Mouse (Mus musculus) embryonic facial prominence, embryonic 13.5 days (tissue): Measurements from ENCODE around the gene Uhrf1bp1. TPM values are rescaled to one million over a fixed set of nuclear protein-coding genes. Genes with fewer than 3 reads are reported as not detected.

Source experiments
- ATAC-seq: fragments of 200-750 bp; cut with Nextera tagmentation; 2 replicates; pipeline ENCODE4 v1.8.0; 2017; ENCODE audit warnings: low read depth; ENCODE audit not compliant: insufficient number of reproducible peaks, insufficient read depth, low FRiP score, low TSS enrichment
- H3K27ac ChIP-seq: fragments of 300-500 bp; sonication (generic); 2 replicates; pipeline ENCODE4 v1.5.1; 2015; ENCODE audit warnings: moderate library complexity, mild to moderate bottlenecking, inconsistent platforms
- H3K27me3 ChIP-seq: fragments of 300-500 bp; sonication (generic); 2 replicates; pipeline ENCODE4 v1.6.1; 2015; ENCODE audit warnings: mild to moderate bottlenecking, inconsistent platforms
- H3K36me3 ChIP-seq: fragments of 300-500 bp; sonication (generic); 2 replicates; pipeline ENCODE4 v1.6.1; 2015; ENCODE audit warnings: mild to moderate bottlenecking, inconsistent platforms
- H3K4me1 ChIP-seq: fragments of 300-500 bp; sonication (generic); 2 replicates; pipeline ENCODE4 v1.6.1; 2015; ENCODE audit warnings: inconsistent platforms
- H3K4me2 ChIP-seq: fragments of 300-500 bp; sonication (generic); 2 replicates; pipeline ENCODE4 v1.6.1; 2015; ENCODE audit warnings: moderate library complexity, mild to moderate bottlenecking, inconsistent platforms
- H3K4me3 ChIP-seq: fragments of 300-500 bp; sonication (generic); 2 replicates; pipeline ENCODE4 v1.5.1; 2015; ENCODE audit warnings: mild to moderate bottlenecking, inconsistent platforms
- H3K9ac ChIP-seq: fragments of 300-500 bp; sonication (generic); 2 replicates; pipeline ENCODE4 v1.6.1; 2015; ENCODE audit warnings: mild to moderate bottlenecking, inconsistent platforms
- H3K9me3 ChIP-seq: fragments of 300-500 bp; sonication (generic); 2 replicates; pipeline ENCODE4 v1.6.1; 2016; ENCODE audit warnings: inconsistent platforms
- WGBS: fragments of 180-500 bp; shearing (Covaris S2); methylation state at CpG from one replicate; pipeline ENCODE4 v1.1.7; 2015; ENCODE audit warnings: mixed read lengths; 5-methylcytosine and 5-hydroxymethylcytosine counted together
- polyA plus RNA-seq: library from polyadenylated mRNA; unstranded; fragments of >200 nt; fragmentation: Nextera tagmentation; extraction: Ambion mirVana; gene quantifications from 2 replicates; pipeline ENCODE4 v1.2.1, GENCODE M21; 2015

Uhrf1bp1 gene
- polyA plus RNA-seq, 1 experiment from 2014 or later = 6.5 TPM

DNA sequence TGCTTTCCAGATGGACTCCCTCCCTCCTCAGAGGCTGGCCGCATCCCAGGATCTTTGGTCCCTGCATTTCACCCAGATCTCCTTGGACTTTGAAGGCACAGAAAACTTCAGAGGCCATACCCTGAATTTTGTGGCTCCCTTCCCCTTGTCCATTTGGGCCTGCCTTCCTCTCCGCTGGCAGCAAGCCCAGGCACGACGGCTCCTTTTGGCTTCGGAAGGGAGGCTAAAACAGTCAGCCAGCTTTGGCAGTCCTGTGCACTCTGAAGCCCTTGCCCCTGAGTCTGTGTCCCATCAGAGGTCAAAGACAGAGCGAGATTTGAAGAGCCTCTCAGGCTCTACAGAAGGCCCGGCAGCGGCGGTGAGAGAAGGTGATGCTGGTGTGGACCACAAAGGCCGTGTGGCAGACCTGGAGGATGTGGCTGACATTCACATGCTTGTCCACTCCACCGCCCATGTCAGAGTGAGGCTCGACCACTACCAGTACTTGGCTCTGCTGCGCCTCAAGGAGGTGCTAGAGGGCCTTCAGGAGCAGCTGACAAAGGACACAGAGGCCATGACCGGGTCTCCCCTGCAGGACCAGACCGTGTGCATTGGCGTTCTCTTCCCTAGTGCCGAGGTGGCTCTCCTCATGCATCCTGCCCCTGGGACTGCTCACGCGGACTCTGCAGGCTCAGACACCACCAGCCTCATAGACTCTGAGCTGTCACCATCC, 30.4 kb downstream of the Uhrf1bp1 start:
- 86% methylated on average over 19 of the region's 19 CpGs for WGBS
- 0 out of 2 replicates have a peak, but pooled peaks have one; percentile 3 for ATAC-seq
- Histone ChIP-seq H3K36me3 (peaks cover 86% of the 10 kb centered on the region), H3K9me3 (no peaks in the 10 kb centered on the region), H3K4me3 (no peak overlapping the region), H3K4me2 (no peak overlapping the region), H3K27me3 (no peaks in the 10 kb centered on the region), H3K27ac (no peak overlapping the region), H3K9ac (0 out of 2 replicates have a peak overlapping the region, but pooled peaks have one; percentile 2), H3K4me1 (no peaks in the 10 kb centered on the region)

DNA sequence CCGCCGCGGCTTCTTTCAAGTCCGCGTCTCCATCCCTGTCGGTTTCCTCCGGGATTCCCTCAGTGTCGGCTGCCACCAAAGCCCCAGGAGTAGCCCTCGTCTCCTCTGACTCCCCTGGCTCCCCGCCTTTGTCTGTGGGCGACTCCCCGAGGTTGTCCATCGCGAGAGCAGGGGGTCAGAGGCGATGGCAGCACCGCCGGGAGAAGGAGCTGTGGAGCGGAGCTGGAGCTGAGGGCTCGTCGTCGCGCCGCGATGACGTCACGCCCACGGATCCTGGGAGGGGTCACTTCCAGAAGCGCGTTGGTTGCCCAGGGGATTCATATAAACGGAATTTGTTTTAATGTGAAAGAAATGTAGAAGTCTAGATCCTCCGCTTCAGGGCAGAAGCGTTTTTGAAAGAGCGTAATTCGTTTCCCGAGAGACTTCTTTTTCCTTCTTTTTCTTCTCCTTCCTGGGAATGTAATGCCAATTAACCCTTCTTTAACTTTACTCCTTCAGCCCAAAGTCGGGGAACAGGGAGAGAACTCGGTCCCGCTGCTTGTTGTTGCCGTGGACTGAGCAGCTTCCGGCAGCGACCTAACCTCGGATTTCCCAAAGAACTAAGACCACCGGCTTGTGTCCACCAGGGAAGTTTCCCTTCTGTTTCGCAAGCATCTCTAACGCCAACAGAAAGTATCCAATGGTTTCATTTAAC, 51.4 kb downstream of the Uhrf1bp1 start:
- ATAC-seq = no peak
- Histone ChIP-seq H3K27ac (peak overlapping the region; percentile 69), H3K36me3 (peaks cover 21% of the 10 kb centered on the region), H3K4me1 (peaks cover 32% of the 10 kb centered on the region), H3K9ac (peak overlapping the region; percentile 91), H3K9me3 (no peaks in the 10 kb centered on the region), H3K4me2 (peak overlapping the region; percentile 87), H3K4me3 (peak overlapping the region; percentile 77), H3K27me3 (no peaks in the 10 kb centered on the region)
- under 1% methylated on average over 45 of the region's 45 CpGs for WGBS

- Histone ChIP-seq H3K4me2 (peak overlapping the region; percentile 87), H3K4me1 (peaks cover 32% of the 10 kb centered on the region), H3K27me3 (no peaks in the 10 kb centered on the region), H3K9ac (peak overlapping the region; percentile 91), H3K4me3 (peak overlapping the region; percentile 77), H3K27ac (peak overlapping the region; percentile 91), H3K36me3 (peaks cover 14% of the 10 kb centered on the region), H3K9me3 (no peaks in the 10 kb centered on the region)
- peak; percentile 0; the same call in 1 of the 2 replicates for ATAC-seq
- under 1% methylated on average over 12 of the region's 12 CpGs for WGBS
Measured at GRCm38 (mm10) chr17:27908206-27908887, 52.1 kb downstream of the Uhrf1bp1 start.

DNA sequence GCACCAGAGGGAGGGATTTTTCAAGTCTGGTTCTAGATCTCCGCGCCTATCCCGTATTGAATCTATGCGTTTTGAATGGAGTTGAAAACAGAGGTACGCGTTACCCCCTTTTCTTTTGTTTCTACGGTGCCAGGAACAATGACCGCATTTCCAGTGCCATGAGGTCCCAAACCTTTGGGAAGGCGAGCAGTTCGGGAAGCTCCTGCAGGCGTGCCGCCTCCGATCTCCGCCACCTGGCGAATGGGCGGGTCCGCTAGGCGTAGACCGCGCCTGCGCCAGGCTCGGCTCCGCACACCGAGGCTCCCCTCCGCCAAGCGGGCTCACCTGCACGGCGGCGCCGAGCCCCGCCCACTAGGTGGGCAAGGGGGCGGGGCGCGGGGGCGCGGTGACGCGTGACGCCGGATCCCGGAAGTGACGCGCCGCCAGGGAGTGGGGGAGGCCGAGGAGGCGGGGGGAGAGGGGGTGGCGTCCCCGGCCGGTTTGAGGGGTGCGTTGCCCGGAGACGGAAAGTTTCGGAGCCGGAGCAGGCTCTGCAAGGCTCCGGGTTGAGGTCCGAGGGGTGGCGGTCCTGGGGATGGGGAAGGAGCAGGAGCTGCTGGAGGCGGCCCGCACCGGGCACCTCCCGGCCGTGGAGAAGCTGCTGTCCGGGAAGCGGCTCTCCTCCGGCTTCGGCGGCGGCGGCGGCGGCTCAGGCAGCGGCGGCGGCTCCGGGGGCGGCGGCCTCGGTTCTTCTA, 52.8 kb downstream of the Uhrf1bp1 start, which contains the start of gene Anks1:
Gene Anks1 (plus strand): TSS at position 419 of the 734 bp plus-strand sequence.
- peak; percentile 77 for ATAC-seq
- H3K4me2 ChIP-seq = peak within 1 kb of the TSS; percentile 87
- peak within 1 kb of the TSS; percentile 77 for H3K4me3 ChIP-seq
- H3K27ac ChIP-seq = peak within 1 kb of the TSS; percentile 91
- H3K27me3 ChIP-seq = no peaks in the 10 kb centered on the region
- no peaks in the 10 kb centered on the region for H3K9me3 ChIP-seq
- H3K36me3 ChIP-seq = peaks cover 8% of the 10 kb centered on the region
- WGBS = under 1% methylated on average over 75 of the region's 78 CpGs
- H3K4me1 ChIP-seq = peaks cover 32% of the 10 kb centered on the region
- H3K9ac ChIP-seq = peak within 1 kb of the TSS; percentile 91

GRCm38 (mm10) chr17:27909622-27910500, 53.6 kb downstream of the Uhrf1bp1 start, which contains the start of gene Taf11:
Taf11 (minus strand) TSS chr17:27909844.
- 2% methylated on average over 53 of the region's 53 CpGs for WGBS

DNA sequence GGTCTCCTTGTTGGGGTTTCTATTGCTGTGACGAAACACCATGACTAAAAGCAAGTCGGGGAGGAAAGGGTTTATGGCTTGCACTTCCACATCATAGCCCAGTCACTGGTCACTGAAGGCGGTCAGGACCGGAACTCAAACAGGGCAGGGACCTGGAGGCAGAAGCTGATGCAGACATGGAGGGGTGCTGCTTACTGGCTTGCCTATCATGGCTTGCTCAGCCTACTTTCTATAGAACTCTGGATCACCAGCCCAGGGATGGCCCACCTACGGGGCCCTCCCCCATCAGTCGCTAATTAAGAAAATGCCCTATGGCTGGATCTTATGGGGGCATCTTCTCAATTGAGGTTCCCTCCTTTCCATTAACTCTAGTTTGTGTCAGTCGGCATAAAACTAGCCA, 55.1 kb downstream of the Uhrf1bp1 start:
- Histone ChIP-seq H3K4me2 (no peak overlapping the region), H3K27ac (no peak overlapping the region), H3K36me3 (no peaks in the 10 kb centered on the region), H3K27me3 (no peaks in the 10 kb centered on the region), H3K4me3 (no peak overlapping the region), H3K4me1 (peaks cover 27% of the 10 kb centered on the region), H3K9ac (no peak overlapping the region), H3K9me3 (no peaks in the 10 kb centered on the region)
- WGBS = 85% methylated on average over 7 of the region's 7 CpGs
- ATAC-seq = no peak

More at GRCm38 (mm10) chr17:27909622-27910500, 53.6 kb downstream of the Uhrf1bp1 start, which contains the start of gene Taf11:
- Histone ChIP-seq H3K9ac (peak within 1 kb of the TSS; percentile 91), H3K27me3 (no peaks in the 10 kb centered on the region), H3K9me3 (no peaks in the 10 kb centered on the region), H3K27ac (peak within 1 kb of the TSS; percentile 91), H3K36me3 (peaks cover 4% of the 10 kb centered on the region), H3K4me2 (peak within 1 kb of the TSS; percentile 87), H3K4me1 (peaks cover 32% of the 10 kb centered on the region), H3K4me3 (peak within 1 kb of the TSS; percentile 77)
- ATAC-seq = peak; percentile 35; the same call in 1 of the 2 replicates

DNA sequence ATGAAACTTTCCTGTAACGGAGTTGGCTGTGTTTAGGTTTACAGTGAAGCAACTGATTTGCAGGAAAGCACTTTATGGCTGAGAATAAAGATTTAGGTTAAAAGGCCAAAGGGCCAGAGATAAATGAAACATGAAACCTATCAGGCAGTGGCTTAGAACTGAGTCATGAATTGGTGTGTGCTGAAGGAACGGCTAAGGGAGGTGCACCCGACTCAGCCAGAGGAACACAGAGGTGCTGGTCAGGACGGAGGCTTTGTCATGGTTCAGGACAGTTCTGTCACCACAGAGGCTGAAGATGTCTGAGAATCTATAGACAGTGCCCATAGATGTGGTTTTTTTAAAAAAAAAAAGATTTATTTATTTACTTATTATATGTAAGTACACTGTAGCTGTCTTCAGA, 58.5 kb downstream of the Uhrf1bp1 start:
- WGBS = 85% methylated on average over 4 of the region's 4 CpGs
- ATAC-seq = no peak
- Histone ChIP-seq H3K27ac (no peak overlapping the region), H3K4me1 (peaks cover 19% of the 10 kb centered on the region), H3K9me3 (no peaks in the 10 kb centered on the region), H3K36me3 (no peaks in the 10 kb centered on the region), H3K4me2 (no peak overlapping the region), H3K9ac (no peak overlapping the region), H3K27me3 (no peaks in the 10 kb centered on the region), H3K4me3 (no peak overlapping the region)

DNA sequence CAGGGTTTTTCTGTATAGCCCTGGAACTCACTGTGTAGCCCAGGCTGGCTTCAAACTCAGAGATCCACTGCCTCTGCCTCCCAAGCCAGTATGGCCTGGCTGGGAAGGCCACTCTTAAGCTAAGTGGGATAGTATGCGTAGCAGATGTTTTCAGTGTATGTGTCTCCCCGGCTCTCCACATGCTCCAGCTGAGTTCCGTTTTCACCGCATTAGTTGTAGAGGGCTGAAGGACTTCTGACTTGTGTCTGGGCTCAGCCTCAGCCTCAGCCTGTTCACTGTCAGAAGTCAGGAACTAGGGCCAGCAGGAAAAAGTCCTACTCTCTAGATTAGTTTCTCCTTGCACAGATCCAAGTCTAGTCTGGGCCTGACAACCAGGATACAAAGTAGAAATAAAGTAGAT, 60.1 kb downstream of the Uhrf1bp1 start:
- Histone ChIP-seq H3K36me3 (no peaks in the 10 kb centered on the region), H3K27ac (no peak overlapping the region), H3K9me3 (no peaks in the 10 kb centered on the region), H3K4me2 (no peak overlapping the region), H3K4me3 (no peak overlapping the region), H3K4me1 (peaks cover 7% of the 10 kb centered on the region; the same call in 1 of the 2 replicates), H3K9ac (no peak overlapping the region), H3K27me3 (no peaks in the 10 kb centered on the region)
- no peak for ATAC-seq
- 40% methylated on average over 4 of the region's 4 CpGs for WGBS

DNA sequence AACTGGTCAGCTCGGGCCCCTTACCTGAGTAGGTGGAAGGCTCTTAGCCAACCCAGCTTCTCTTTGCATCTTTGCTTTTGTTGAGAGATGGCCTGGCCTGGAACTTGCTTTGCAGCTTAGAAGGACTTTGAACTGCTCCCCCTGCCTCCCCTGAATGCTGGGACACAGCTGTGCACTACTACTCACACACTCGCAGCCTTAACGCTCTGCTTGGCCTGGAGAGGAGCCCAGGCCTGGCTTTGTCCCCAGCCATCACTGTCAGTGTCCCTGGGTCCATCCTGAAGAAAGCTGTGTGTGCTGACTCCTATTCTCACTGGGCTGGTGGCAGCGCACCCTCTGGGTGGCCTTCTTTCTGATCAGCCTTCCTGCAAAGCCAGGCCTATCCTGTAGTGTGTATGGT, 64.4 kb downstream of the Uhrf1bp1 start:
- 0 out of 2 replicates have a peak overlapping the region, but pooled peaks have one; percentile 11 for H3K9ac ChIP-seq
- H3K27ac ChIP-seq = no peak overlapping the region
- H3K36me3 ChIP-seq = 0 out of 2 replicates have a peak, but pooled peaks cover 3% of the 10 kb centered on the region
- H3K4me2 ChIP-seq = no peak overlapping the region
- peaks cover 7% of the 10 kb centered on the region for H3K4me1 ChIP-seq
- 86% methylated on average over 4 of the region's 4 CpGs for WGBS
- no peaks in the 10 kb centered on the region for H3K9me3 ChIP-seq
- no peak for ATAC-seq
- H3K4me3 ChIP-seq = no peak overlapping the region
- no peaks in the 10 kb centered on the region for H3K27me3 ChIP-seq

DNA sequence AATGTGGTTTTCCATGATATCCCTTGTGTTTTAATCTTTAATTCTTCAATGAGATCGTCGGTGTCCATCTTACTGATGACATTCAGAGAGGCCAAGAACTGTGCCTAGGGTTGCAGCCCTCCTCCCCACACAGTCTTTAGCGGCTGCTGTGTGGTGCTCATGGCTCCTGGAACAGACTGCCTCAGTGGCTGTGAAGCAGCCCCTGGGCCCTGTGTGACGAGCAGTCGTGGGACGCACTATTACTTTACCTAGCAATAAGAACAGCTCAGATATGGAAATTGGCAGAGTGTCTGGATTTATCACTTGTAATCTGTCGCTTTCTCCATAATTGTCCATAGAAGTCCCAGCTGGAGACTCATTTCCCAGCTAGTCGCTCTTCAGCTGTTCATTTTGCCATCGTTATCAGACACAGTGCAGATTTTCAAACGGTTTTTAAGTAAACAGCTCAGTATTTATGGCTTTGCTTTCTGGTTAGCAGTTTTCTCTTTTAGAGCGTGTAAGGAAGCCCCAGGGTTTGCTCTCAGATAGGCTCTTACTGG, 66.0 kb downstream of the Uhrf1bp1 start:
- no peak overlapping the region for H3K9ac ChIP-seq
- 0 out of 2 replicates have a peak, but pooled peaks cover 3% of the 10 kb centered on the region for H3K36me3 ChIP-seq
- peaks cover 16% of the 10 kb centered on the region for H3K4me1 ChIP-seq
- no peak for ATAC-seq
- no peaks in the 10 kb centered on the region for H3K27me3 ChIP-seq
- H3K9me3 ChIP-seq = no peaks in the 10 kb centered on the region
- no peak overlapping the region for H3K4me2 ChIP-seq
- no peak overlapping the region for H3K27ac ChIP-seq
- H3K4me3 ChIP-seq = no peak overlapping the region
- WGBS = 87% methylated on average over 11 of the region's 11 CpGs
